Mouse (Mus musculus) left cerebral cortex, adult 9 months (tissue): ENCODE data around the gene Slc39a5.

Experiments used
- DNase-seq, 2 experiments: peaks; one replicate each; pipeline ENCODE4 v3.0.0; 2022; ENCODE audit warnings: low spot score in 2 of 2

Gene Slc39a5

GRCm38 (mm10) chr10:128410560-128410845 lies 9.5 kb upstream of the Slc39a5 start:
- DNase-seq: no peak

GRCm38 (mm10) chr10:128409692-128410559 lies 8.9 kb upstream of the Slc39a5 start:
- peak; percentile 94 to 99 for DNase-seq

GRCm38 (mm10) chr10:128408591-128409535 lies 7.8 kb upstream of the Slc39a5 start:
- DNase-seq: peak in 1 of 2 experiments; percentile 60

- no peak for DNase-seq
These were observed 2.9 kb upstream of the Slc39a5 start for GRCm38 (mm10) chr10:128403931-128404330.

- DNase-seq: no peak
These were observed 609 bp upstream of the Slc39a5 start for GRCm38 (mm10) chr10:128401638-128402037.

- no peak for DNase-seq
These were observed 691 bp downstream of the Slc39a5 start for GRCm38 (mm10) chr10:128400338-128400737.

GRCm38 (mm10) chr10:128397466-128397865 lies 3.6 kb downstream of the Slc39a5 start:
- no peak for DNase-seq

- DNase-seq: no peak
These were observed 4.2 kb downstream of the Slc39a5 start for GRCm38 (mm10) chr10:128396716-128397264.

- no peak for DNase-seq
These were observed 4.9 kb downstream of the Slc39a5 start for GRCm38 (mm10) chr10:128396017-128396673.

- no peak for DNase-seq
These were observed 9.2 kb downstream of the Slc39a5 start for GRCm38 (mm10) chr10:128391850-128392249.

- no peak for DNase-seq
These were observed 10.7 kb downstream of the Slc39a5 start for GRCm38 (mm10) chr10:128390366-128390765.

- DNase-seq: no peak
These were observed 11.5 kb downstream of the Slc39a5 start for GRCm38 (mm10) chr10:128389570-128389969.

- no peak for DNase-seq
These were observed 12.1 kb downstream of the Slc39a5 start for GRCm38 (mm10) chr10:128388941-128389340.

- DNase-seq: no peak
These were observed 15.1 kb downstream of the Slc39a5 start for GRCm38 (mm10) chr10:128385902-128386301.

- no peak for DNase-seq
These were observed 18.5 kb downstream of the Slc39a5 start for GRCm38 (mm10) chr10:128382482-128382881.

GRCm38 (mm10) chr10:128380565-128380964 lies 20.5 kb downstream of the Slc39a5 start:
- no peak for DNase-seq

- no peak for DNase-seq
These were observed 21.8 kb downstream of the Slc39a5 start for GRCm38 (mm10) chr10:128379260-128379659.

- DNase-seq: no peak
These were observed 22.6 kb downstream of the Slc39a5 start for GRCm38 (mm10) chr10:128378462-128378861.

- DNase-seq: no peak
These were observed 23.0 kb downstream of the Slc39a5 start for GRCm38 (mm10) chr10:128377940-128378448.

GRCm38 (mm10) chr10:128377222-128377939 lies 23.6 kb downstream of the Slc39a5 start:
- DNase-seq: no peak
